Mouse (Mus musculus): ENCODE data around the gene Eml3. TPM values are rescaled to one million over a fixed set of nuclear protein-coding genes. Genes with fewer than 3 reads are reported as not detected.
"Not testable (repeated sequence)": the region's sequence is repeated elsewhere in the genome, so short reads cannot be mapped to it uniquely, and the experiment has no call there.

Eml3 gene
- 10 to 100 TPM; 11.5 to 11.7 TPM for total RNA-seq (2021)
- long read RNA-seq, experiment 1, partial matches to known transcripts = 5 of 11 reads
- long read RNA-seq, experiment 1, other reads (novel, unspliced or antisense) = 1 of 11 reads
- long read RNA-seq, experiment 2, partial matches to known transcripts = 2 of 7 reads
- long read RNA-seq, experiment 2, other reads (novel, unspliced or antisense) = 5 of 7 reads

GRCm38 (mm10) chr19:8929224-8930088, at the start of gene Eml3, which contains the start of gene Rom1:
Eml3 (plus strand) TSS chr19:8929552.
Rom1 (minus strand) TSS chr19:8929356.
- peak; percentile 64 for TF ChIP-seq CTCF (conservative IDR thresholded peaks at IDR 0.05)
- DNase-seq (ENCODE audit: low spot score in 2 of 2) = peak in 1 of 2 experiments; percentile 49
- Histone ChIP-seq H3K4me3 (peak within 1 kb of the TSS; percentile 68), H3K27ac (peak within 1 kb of the TSS; percentile 85)

DNA sequence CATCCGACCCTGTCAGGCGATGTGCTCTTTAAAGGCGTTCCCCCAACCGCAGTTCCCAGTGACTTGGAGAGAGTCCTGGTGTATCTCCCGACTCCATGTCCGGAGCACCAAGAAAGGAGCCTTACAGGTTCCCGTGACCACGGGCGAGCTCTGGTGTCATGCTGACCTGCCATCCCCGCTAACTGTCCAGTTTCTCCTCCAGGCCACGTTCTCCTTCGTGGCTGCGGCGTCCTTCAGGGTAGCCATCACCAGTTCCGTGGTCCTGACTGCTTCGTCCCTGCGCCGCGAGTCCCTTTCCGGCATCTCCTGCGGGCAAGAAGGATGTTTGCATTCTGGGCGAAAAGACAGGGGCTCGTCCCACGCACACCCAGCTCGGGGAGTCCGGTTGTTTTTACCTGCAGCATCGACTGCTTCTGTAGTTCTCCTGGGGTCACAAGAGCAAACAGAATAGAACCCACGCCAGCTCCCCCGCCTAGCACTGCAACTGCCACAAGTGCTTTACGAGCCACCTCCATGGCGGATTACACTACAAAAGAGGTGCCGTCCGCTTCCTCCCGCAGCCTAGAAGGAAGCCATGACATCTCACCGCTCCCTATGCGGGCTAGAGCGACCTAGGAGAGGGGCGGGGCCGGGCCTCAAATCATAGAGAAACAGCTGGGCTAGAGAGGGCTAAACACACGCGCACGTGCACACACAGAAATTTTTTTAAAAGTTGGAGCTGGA, 48.9 kb upstream of the Eml3 start, which contains the start of gene Uqcc3:
Uqcc3 (minus strand) TSS at position 613 of the 723 bp plus-strand sequence.
- peak within 1 kb of the TSS; percentile 91 for H3K27ac ChIP-seq
- H3K4me3 ChIP-seq = peak within 1 kb of the TSS; percentile 93
- DNase-seq (ENCODE audit: low spot score in 2 of 2) = peak; percentile 88 to 89
- no peak for TF ChIP-seq CTCF (conservative IDR thresholded peaks at IDR 0.05)

DNA sequence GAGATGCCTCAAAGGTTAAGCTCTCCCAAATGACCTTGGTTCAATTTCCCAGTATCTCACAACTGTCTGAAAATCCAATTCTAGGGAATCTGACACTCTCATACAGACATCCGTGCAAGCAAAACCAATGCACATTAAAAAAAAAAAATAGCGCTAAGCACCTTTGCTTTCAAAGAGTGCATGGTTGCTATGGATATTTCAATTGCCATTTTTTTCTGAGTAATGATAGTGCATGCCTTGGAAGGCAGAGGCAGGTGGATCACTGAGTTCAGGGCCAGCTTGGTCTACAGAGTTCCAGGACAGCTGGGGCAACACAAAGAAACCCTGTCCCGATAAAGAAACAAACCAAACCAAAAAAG, 48.3 kb upstream of the Eml3 start:
- Histone ChIP-seq H3K27ac (peak overlapping the region; percentile 91), H3K4me3 (peak overlapping the region; percentile 93)
- TF ChIP-seq CTCF (conservative IDR thresholded peaks at IDR 0.05) = no peak
- no peak for DNase-seq (ENCODE audit: low spot score in 2 of 2)

- no peak for DNase-seq (ENCODE audit: low spot score in 2 of 2)
- Histone ChIP-seq H3K27ac (no peak within 1 kb of the TSS), H3K4me3 (no peak within 1 kb of the TSS)
- no peak for TF ChIP-seq CTCF (conservative IDR thresholded peaks at IDR 0.05)
Measured at GRCm38 (mm10) chr19:8883616-8884015, 45.7 kb upstream of the Eml3 start, which contains the start of the genes Lbhd1 and Gm49403. Lbhd1 (plus strand) TSS chr19:8883732. Gm49403 (plus strand) TSS chr19:8883930.

GRCm38 (mm10) chr19:8886916-8887584, 42.3 kb upstream of the Eml3 start:
- no peak for TF ChIP-seq CTCF (conservative IDR thresholded peaks at IDR 0.05)
- H3K27ac ChIP-seq = no peak overlapping the region
- H3K4me3 ChIP-seq = no peak overlapping the region
- DNase-seq (ENCODE audit: low spot score in 2 of 2) = no peak

GRCm38 (mm10) chr19:8887585-8888463, 41.5 kb upstream of the Eml3 start:
- Histone ChIP-seq H3K4me3 (peak overlapping the region; percentile 64), H3K27ac (peak overlapping the region; percentile 94)
- DNase-seq (ENCODE audit: low spot score in 2 of 2) = no peak
- no peak for TF ChIP-seq CTCF (conservative IDR thresholded peaks at IDR 0.05)

GRCm38 (mm10) chr19:8888511-8889385, 40.6 kb upstream of the Eml3 start, which contains the start of the genes 1810009A15Rik and Gm49416:
1810009A15Rik (plus strand) TSS chr19:8888853.
Gm49416 (plus strand) TSS chr19:8888926.
- no peak for TF ChIP-seq CTCF (conservative IDR thresholded peaks at IDR 0.05)
- H3K27ac ChIP-seq = peak within 1 kb of the TSS; percentile 94
- peak; percentile 94 to 95 for DNase-seq (ENCODE audit: low spot score in 2 of 2)
- peak within 1 kb of the TSS; percentile 64 for H3K4me3 ChIP-seq

DNA sequence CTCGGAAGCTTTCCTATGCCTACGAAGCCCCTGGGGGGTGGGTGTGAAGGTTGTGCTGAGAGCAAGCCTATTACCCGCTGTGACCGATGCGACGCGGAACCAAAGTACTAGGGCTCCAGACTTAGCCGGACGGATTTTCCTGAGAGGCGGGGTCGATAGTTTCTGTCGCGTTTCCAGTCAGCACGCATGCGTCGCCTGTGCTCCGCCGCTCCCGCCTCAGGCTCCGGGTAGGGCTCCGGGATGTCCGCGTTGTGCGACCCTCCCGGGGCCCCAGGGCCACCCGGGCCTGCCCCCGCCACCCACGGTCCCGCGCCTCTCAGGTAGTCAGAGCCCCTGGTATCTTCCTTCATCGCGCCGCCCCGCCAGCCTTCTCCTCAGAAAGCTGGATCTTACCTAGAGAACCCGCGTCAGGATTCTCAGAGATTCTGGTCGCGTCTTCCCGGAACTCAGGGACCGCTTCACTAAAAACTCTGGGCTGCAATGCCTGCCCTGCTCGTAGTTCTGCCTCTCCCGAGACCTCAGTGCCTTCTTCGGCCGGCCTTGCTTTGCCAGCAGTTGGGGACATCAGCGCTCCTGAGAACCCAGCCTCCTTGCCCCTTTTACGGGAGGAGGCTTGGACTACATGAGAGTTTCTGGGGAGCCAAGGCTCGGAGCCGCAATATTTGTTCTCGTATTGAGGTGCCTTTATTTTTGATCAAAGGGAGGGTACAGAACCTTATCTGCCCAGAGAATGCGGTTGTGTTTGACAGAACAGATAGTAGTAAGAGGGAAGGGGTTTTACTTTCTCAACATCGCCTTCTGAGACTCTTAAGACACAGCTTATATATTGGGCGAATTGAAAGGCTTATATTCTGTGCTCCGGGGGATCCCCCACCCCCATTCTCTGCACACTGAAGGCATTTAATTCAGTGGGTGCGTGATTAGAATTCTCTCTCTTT, 36.3 kb upstream of the Eml3 start, which contains the start of gene Ints5:
Ints5 (plus strand) TSS at position 177 of the 938 bp plus-strand sequence.
- Histone ChIP-seq H3K4me3 (peak within 1 kb of the TSS; percentile 97), H3K27ac (peak within 1 kb of the TSS; percentile 85)
- no peak for TF ChIP-seq CTCF (conservative IDR thresholded peaks at IDR 0.05)
- DNase-seq (ENCODE audit: low spot score in 2 of 2) = peak; percentile 84 to 87

GRCm38 (mm10) chr19:8895397-8895960, 33.9 kb upstream of the Eml3 start:
- no peak for TF ChIP-seq CTCF (conservative IDR thresholded peaks at IDR 0.05)
- no peak overlapping the region for H3K4me3 ChIP-seq
- no peak overlapping the region for H3K27ac ChIP-seq
- DNase-seq (ENCODE audit: low spot score in 2 of 2) = no peak

GRCm38 (mm10) chr19:8896231-8896630, 33.1 kb upstream of the Eml3 start:
- not testable (repeated sequence) for H3K4me3 ChIP-seq; H3K27ac ChIP-seq; DNase-seq (ENCODE audit: low spot score in 2 of 2)

DNA sequence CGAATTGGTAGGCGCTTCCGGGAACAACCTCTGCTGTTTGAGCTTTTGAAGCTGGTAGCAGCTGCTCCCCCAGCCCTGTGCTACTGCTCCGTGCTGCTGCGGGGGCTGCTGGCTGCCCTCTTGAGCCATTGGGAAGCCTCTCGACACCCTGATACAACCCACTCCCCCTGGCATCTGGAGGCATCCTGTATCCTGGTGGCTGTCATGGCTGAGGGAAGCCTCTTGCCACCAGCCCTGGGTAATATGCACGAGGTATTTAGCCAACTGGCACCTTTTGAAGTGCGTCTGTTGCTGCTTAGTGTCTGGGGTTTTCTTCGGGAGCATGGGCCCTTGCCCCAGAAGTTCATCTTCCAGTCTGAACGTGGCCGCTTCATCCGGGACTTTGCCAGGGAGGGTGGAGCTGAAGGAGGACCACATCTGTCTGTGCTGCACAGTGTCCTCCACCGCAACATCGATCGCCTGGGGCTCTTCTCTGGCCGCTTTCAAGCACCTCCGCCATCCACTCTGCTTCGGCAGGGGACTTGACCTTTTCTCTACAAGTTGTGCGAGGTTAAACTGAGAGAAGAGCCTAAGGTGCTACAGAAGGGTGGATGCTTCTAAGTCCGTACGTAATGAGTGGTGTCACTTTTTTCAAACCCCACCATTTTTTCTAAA, 32.0 kb upstream of the Eml3 start:
- Histone ChIP-seq H3K4me3 (peak overlapping the region; percentile 97), H3K27ac (peak overlapping the region; percentile 97)
- DNase-seq (ENCODE audit: low spot score in 2 of 2) = peak in 1 of 2 experiments; percentile 44

Data from layer of hippocampus, adult 2 months (tissue).